Mouse (Mus musculus) G1E-ER4 (cell line): ENCODE data around the gene Tanc1. TPM values are rescaled to one million over a fixed set of nuclear protein-coding genes. Genes with fewer than 3 reads are reported as not detected.

Source experiments
- GATA1 ChIP-seq: IDR thresholded peaks from one replicate; pipeline ENCODE4 v1.8.0; 2012; ENCODE audit warnings: low read length, inconsistent platforms
- polyA plus RNA-seq: library from polyadenylated mRNA; stranded (reverse); fragments of >175 nt; gene quantifications from 2 replicates; pipeline ENCODE4 v1.2.3, GENCODE M21; 2012

Tanc1 gene
- polyA plus RNA-seq, 1 experiment = 0.01 TPM

DNA sequence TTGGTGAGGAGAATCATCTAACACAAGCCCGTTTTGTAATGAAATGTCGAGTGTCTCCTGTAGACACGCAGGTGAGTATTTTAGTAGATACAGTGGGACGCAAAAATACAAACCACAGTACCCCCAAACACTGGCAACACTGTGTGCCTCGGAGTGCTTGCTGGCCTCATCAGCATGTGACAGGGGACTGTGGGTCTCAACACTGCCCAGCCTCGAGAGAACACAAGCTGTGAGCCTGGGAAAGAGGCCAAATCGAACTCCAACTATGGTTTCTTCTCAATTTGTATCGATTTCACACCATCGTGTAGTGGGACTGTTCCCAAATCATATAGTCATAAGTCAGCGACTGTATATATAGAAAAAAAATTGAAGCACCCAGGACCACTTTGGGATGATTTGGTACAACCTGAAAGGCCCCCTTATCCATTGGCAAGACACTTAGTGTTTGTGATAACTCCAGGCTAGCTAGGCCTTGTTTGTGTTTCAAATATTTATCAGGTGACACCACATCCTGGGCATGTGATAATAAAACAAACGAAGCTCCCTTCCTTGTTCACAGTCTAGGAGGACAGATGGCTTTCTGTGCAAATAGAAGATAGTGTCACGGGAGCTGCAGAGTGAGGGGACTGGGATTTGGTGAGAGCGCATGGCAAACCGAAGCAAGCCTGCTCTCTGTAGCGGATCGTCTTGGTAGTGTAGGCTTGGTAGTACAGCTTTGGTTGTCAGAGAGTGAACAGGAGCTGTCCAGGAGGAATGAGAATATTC is 53.1 kb downstream of the Tanc1 start:
- no peak for TF ChIP-seq GATA1

DNA sequence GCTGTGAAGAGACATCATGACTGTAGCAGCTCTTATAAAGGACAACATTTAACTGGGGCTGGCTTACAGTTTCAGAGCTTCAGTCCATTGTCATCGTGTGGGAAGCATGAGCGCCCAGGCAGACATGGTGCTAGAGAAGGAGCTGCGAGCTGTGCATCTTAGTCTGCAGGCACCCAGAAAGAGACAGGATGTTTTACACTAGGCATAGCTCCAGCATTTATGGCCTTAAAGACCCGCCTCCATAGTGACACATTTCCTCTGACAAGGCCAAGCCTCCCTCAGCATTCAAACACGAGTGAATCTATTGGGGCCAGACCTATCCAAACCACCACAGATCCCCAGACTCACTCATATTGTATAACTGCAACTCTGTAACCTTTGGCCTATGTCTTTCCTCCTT is 54.7 kb downstream of the Tanc1 start:
- TF ChIP-seq GATA1 = no peak

DNA sequence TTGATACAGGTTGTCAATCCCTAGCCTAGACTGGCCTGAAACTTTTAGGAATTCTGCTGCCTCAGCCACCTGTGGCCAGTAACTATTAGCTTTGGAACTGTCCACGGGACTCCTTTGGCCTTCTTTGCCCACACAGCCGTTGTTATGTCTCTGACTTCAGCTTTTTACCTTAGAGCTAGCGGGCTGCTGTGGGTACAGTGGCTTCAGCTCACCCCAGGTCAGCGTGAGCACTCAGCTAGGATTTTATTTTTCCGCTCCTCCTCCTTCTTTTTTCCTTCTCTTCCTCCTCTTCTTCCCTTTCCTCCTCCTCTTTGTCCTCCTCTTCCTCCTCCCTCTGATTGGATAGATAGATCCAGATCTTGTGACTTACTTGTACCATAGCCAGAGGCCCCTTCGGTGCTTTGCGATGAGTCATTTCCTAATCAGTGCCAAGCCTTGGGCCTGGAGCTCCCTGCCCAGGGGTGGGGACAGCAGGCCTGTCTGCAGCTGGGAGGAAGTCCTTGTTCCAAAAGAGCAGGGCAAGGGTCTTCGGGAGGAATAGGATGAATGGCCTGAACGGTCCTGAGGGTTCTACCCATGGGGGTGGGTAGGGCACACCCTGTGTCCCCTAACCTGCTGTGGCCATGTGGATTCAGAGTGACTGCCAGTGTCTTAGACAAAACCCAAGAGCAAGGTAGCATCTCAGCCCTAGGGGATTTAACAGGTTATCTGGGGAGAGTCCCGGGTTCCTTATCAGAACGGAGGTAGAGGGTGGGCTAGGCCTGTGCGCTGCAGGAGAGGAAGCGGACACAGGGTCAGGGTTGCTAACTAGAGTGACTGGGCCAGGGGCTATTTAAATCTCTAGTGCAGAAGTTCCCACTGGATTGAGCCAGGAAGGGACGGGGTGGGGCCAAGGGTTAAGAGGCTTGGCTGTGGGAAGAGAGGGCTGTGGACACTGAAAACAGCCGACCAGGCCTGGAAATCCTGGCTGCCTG is 58.5 kb downstream of the Tanc1 start:
- TF ChIP-seq GATA1 = no peak

DNA sequence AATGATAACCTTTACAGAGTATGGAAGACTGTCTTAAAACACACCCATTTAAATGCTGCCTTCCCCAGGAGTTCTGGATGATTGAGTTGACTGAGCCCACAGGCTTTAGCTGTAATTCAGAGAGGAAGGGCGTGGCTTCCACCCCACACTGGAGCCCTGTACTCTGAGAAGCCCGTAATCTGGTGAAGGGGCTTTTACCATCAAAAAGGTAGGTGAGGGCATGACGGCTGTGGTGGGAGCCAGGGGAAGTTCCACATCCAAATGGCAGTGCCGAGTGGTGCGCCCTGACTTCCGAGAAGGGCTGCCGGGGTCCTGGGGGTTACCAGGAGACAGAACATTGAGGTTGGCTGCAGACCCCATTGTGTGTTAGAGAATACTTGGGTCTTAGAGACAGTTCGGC is 59.8 kb downstream of the Tanc1 start:
- no peak for TF ChIP-seq GATA1

DNA sequence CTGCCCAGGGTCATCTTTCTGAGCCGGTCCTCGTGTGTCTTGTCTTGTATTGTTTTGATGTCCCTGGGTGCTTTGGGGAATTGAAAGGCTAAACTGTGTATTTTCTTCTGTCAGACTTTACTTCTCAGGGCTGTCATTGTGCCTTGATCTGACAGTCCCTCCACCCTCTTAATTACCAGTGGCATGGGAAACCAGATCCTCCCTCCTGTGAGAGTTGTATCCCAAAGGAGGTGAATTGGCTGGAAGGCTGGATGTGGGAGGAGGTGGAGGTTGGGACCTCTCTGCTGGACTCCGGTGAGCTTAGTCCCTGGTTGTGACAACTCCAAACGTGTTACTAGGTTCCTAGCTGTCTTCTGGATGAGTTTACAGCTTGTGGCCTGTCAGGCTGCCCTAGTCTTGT is 60.2 kb downstream of the Tanc1 start:
- TF ChIP-seq GATA1 = no peak

DNA sequence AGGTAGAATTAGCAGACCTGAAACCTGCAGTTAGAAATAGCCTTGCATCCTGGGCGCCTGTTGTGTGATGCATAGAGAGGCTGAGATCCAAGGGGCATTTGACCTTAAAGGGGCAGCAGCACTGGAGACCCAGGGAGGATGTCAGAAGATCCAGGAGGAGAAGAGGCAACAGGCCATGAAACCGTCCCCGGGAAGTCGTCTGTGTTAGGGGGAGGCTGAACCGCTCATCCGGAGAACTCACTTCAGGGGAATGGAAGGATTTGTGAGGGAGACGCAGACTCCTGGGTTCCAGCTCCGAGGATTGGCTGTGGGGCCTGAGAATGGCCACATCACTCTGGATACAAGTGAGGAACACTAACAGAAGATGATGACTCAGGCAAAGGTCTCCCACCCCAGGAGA is 60.8 kb downstream of the Tanc1 start:
- TF ChIP-seq GATA1 = no peak

DNA sequence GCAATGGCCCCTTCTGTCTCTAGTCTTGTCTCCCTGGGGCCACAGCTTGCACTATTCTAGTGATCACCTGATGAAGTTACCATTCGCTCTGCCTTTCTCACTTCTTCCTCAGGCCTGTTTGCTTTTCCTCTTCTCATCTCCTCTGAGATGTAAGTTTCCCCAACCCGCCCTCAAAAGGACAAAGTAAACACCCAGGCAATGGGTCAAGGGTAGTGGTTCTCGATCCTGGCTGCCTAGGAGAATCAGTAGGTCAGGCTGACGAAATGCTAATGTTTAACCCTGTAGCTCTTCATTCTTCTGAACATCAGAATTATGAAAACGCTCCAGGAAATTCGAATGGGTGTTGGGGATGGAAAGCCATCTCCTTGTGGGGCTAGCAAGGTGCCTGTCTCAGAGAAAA is 61.5 kb downstream of the Tanc1 start:
- no peak for TF ChIP-seq GATA1

DNA sequence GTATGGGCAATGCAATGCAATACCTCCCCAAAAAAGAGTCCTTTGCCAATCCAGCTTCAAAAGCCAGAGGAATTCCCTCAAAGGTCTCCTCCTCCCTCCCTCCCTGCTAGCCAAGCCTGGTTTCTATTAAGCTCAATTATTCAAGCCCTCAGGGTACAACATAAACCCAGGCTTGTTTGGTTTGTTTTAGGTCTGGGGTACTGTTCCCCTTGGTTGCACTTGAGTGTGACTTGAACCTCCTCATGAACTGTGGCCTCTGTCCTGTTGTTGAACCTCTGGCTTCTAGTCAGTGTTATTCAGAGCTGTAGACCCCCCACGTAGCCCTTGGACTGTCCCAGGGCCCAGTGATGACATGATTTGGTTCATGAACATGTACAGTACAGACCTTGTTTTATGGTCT is 62.0 kb downstream of the Tanc1 start:
- TF ChIP-seq GATA1 = no peak

DNA sequence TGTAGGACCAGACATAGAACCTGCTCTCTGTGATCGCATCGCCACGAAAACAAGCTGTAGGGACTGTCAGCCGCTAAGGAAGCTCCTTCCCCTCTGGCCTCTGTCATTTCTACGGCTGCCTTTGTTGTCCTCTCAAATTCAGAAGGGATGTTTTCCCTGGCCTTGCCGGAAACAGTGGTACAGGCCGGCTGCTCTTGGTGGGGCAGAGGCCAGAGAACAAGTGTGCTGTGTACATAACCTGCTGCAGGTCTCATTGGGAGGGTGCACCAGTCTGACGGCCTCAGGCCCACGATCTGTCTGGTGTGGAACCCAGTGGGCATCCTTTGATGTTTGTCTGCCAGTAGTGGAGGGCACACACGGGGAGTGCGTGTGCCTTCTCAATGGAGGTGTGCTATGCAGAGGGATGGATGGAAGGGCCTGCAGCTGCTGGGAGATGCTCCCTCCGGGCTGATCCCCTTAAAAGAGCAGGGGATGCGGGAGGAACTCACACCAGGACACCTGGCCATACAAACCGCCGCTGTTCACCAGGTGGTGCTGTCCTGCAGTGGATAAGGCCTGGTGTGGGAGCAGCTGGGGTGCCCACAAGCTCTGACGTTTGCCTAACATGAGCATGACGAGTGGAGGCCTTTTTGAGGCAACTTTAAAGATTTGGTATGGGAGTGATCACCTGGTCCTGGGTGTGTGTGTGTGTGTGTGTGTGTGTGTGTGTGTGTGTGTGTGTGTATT is 63.6 kb downstream of the Tanc1 start:
- TF ChIP-seq GATA1 = no peak

DNA sequence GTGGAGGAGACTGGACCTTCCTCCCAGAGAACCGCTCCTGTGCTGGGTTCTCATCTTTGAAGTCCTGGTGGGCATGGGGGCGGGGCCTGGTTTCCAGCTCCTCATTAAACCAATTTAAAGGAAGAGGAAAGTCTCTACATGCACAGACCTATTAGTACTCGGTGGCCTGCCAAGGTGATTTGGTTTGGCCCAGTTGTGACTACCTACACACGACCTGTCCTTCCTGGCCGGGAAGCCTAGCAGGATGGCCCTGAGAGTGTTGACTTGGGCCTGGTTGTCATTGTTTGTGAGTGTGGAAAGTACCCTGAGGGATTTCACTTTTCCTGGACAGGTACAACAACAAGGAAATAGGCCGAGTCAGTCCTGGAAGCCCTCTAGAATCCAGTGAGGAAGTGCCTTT is 64.2 kb downstream of the Tanc1 start:
- TF ChIP-seq GATA1 = no peak

DNA sequence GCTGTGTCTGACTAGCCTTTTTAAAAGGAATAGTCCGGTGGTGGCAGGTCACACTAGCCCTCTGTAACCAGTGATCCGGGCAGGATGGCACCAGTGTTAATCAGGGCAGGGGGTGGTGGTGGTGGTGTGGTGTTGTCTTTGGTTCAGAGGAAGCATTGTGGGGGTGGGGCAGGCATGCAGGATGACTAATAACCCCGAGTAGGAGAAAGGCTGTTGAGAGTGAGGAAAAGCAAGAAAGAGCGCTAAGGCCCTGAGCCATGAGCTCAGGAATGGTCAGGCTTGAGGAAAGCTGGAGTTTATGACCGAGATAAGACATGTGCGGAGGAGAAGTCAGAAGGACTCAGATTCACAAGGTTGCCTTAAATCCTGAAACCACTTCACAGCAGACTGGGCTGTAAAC is 64.6 kb downstream of the Tanc1 start:
- TF ChIP-seq GATA1 = no peak

DNA sequence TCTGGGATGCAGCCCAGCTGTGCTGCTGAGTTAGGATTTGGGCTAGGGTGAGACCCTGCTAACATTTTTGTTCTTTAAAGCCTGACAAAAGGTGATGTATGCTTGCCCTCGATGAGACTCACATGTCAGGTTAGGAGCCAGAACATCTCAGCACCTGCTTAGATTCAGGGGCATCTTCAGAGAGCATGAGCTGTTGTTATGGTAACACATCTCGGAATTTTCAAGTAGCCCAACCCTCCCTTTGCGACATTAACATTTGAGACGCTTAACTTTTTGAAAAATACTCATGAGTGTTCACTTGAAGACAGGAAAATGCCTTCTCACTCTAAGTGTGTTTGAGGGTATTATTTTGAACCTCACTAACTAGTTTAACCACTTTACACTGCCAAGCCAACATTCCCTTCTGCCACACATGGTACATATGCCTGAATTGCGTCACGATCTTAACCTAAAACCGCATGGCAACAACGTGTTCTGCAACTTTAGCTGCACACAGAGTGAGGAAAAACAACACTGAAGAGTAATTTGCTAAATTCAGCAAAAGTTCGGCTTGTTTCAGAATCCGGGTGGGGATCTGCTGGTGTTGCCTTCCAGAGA is 67.7 kb downstream of the Tanc1 start:
- no peak for TF ChIP-seq GATA1

DNA sequence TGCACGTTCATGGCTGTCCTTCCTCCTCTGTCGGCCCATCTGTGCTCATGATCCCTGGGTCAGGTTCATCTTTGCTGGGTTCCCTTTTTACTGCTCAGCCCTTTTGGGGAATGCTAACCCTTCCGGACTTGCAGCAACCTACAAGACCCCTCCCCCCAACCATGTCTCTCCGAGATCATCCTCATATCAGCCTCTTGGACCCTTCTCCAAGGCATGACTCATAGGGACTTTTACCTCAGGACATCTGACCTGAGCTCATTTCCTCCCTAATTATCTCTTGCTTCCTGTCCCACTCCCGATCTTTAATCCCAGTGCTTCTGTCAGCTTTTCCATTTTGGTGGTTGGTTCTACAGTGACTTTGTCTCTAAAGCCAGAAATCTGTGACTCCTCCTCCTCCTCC is 68.9 kb downstream of the Tanc1 start:
- TF ChIP-seq GATA1 = no peak

DNA sequence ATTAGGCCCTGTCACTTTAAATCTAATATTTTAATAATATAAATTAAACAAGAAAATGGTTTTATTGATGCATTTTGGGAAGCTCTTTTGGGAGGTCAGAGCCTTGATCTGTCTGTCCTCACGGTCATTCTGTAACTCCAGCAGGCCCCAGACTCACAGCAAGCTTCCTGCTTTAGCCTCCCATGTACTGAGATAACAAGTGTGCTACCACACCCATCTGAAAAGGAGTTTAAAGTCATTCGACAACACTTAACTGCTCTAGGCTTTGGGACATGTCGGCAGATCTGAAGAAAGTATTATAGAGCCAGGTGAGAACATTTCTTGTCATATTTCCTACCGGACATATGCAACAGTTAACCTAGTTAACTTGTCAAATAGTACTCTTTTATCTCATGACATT is 69.3 kb downstream of the Tanc1 start:
- TF ChIP-seq GATA1 = no peak

DNA sequence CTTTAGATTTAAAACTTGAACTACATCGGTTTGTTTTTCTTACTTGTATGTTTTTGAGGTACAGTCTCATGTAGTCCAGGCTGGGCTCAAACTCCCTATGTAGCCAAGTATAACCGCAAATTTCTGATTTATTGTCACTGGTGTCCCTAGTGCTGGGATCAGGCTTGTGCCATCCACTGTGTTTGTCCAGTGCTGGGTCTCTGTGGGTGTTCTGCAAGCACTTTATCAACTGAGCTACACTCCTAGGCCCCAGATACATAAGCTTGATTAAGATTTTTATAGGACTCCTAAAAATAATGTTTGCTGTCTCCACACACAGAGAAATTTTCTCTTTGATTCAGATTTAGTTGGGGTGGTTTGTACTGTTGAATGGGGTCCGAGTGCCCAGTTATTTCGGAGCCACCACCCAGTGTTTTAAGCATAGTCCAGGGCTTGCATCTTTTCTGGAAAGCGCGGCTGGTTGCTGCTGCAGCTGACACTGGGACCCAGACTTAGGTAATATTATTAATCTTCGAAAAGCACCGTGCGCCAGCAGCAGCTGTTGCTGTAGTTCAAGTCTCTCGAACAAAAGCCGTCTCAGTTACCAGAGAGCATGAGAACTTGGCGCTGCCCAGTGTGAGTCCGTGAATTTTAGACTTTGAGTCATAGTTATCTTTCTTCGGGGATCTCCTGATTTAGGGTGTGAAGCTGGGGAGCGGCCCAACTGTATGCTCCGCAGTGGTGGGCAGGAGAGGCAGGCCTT is 73.2 kb downstream of the Tanc1 start:
- no peak for TF ChIP-seq GATA1
